Mouse (Mus musculus) lung, postnatal 10 days (tissue): ENCODE data around the gene Eif4ebp2.

Source experiments
- DNase-seq: peaks from one replicate; pipeline ENCODE4 v3.0.0; 2021

Gene Eif4ebp2

GRCm38 (mm10) chr10:61452645-61453044 lies at the start of gene Eif4ebp2:
Gene Eif4ebp2, minus strand, starts transcription at chr10:61452661.
- peak; percentile 99 for DNase-seq

DNA sequence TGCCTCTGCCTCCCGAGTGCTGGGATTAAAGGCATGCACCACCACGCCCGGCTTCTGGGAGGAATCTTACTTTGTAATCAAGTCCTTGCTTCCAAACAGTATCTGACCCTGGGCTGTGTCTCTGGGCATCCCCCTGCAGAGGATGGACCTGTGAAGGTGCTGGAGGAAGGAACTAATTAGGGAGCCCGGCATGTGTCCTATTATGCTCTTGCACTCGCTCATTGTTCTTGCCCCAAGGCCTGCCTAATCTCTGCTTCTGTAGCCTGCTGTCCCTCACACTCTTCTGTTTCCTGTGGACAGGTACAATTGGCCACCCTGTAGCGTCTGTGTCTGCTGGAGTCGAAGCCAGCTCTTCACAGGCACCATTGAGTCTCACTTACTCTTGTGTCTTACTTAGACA lies 48.3 kb upstream of the Eif4ebp2 start:
- DNase-seq, result no peak

GRCm38 (mm10) chr10:61499505-61500466 lies 47.3 kb upstream of the Eif4ebp2 start:
- no peak for DNase-seq

- no peak for DNase-seq
Observed at GRCm38 (mm10) chr10:61496231-61496630, 43.8 kb upstream of the Eif4ebp2 start.

GRCm38 (mm10) chr10:61495461-61495860 lies 43.0 kb upstream of the Eif4ebp2 start:
- DNase-seq, result no peak

- DNase-seq, result peak; percentile 90
Observed at GRCm38 (mm10) chr10:61492040-61492439, 39.6 kb upstream of the Eif4ebp2 start.

DNA sequence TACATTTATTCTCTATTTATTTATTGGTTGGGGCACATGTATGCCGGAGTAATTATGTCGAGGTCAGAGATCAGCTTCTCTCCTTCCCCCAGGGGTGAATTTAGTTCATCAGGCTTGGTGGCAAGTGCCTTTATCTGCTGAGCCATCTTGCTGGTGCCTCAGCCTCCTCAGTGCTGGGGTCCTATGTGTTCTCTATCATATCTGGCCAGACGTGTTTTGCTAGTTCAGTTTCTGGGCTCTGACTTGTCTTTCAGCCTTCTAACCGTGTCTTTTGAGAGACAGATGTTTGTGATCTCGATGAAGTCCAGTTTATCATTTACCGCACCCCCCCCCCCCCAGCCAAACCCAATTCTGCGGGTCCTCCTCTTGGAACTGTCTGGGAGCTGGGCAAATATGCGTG lies 39.1 kb upstream of the Eif4ebp2 start:
- DNase-seq, result no peak

- no peak for DNase-seq
Observed at GRCm38 (mm10) chr10:61488522-61489110, 36.2 kb upstream of the Eif4ebp2 start.

DNA sequence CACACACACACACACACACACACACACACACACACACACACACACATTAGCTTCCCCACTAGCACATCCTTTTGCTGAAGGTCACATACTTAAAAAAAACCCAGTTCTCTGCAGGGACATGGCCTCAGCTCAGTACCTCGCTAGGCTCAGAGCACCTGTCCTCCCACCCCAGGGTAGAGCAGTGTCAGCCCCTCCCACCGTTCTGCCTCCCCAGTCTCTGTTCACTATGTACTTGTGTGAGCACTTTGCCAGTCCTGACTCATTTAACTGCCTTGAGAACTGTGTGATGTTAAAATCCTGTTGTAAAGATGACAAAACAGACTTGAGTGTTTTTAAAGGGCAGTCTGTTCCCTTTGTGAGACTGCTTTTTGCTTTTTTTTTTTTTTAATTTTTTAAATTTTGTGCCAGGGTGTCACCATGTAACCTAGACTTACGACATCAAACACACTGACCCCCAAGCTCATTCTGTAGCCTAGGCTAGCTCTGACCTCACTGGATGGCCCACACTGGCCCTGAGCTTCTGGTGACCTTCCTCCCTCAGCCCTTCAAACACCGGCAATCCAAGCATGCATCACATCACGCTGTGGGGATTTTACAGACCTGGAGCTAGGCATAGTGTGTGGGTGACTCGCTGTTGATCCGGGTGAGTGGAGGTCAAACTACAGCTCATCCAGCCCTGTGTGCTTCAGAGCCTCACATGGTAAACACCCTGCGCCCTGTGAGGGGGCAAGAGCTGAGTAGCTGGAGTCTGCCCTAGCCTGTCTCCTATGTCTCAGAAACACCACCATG lies 34.3 kb upstream of the Eif4ebp2 start:
- DNase-seq, result no peak

GRCm38 (mm10) chr10:61484801-61485200 lies 32.3 kb upstream of the Eif4ebp2 start:
- DNase-seq, result no peak

DNA sequence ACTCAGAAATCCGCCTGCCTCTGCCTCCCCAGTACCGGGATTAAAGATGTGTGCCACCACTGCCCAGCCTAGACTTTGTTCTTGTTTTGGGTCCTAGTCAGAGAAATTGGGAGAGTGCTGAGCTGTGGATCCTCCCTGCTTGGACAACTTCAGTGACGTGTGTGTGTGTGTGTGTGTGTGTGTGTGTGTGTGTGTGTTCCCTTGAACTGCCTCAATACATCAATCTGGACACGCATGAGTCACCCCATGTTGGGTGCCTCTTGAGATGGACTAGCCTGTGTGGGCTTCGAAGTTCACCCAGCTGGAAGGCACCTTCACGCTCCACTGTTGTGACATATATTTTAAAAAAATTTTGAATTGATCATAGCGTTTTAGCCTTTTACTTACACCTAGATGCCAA lies 30.3 kb upstream of the Eif4ebp2 start:
- no peak for DNase-seq

GRCm38 (mm10) chr10:61480488-61480887 lies 28.0 kb upstream of the Eif4ebp2 start:
- no peak for DNase-seq

DNA sequence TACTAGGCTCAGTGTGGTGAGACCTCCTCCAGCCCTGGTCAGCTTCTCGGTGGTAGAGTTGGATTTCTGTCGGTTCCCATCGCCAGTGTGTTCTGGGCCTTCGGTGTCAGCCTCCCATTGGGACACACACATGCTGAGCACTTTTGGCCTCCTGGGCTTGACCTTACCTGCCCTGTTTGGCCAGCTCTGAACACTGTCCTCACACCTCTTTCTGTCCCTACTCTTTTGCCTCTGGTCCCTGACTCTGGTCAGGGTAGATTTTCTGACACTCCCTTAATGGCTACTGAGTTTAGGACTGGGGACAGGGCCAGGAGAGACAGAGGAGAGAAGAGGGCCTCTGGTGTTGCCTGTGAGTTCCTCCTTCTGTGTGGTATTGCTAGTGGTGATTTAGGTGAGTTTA lies 27.5 kb upstream of the Eif4ebp2 start:
- DNase-seq, result no peak

DNA sequence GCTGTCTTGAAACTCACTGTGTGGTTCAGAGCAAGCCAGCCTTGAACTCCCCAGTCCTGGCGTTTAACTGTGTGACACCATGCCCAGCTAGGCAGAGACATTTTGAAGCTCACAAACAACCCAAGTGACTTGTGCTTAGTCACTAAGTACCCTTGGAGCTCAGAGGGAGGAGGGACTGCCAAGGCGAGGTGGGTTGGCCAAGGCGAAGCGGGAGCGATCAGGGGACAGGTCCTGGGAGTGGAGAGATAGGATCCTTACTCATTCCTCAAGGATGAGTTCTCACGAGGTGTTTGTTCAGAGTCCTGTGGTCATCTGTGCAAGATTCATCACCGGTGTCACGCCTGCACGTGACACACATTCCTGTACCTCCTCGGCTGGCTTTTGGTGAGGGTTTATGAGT lies 27.0 kb upstream of the Eif4ebp2 start:
- no peak for DNase-seq

- DNase-seq, result no peak
Observed at GRCm38 (mm10) chr10:61476440-61477165, 24.1 kb upstream of the Eif4ebp2 start.

- peak; percentile 96 for DNase-seq
Observed at GRCm38 (mm10) chr10:61475594-61476439, 23.4 kb upstream of the Eif4ebp2 start, which contains the start of gene Lrrc20. Gene Lrrc20, plus strand, starts transcription at chr10:61475801.

DNA sequence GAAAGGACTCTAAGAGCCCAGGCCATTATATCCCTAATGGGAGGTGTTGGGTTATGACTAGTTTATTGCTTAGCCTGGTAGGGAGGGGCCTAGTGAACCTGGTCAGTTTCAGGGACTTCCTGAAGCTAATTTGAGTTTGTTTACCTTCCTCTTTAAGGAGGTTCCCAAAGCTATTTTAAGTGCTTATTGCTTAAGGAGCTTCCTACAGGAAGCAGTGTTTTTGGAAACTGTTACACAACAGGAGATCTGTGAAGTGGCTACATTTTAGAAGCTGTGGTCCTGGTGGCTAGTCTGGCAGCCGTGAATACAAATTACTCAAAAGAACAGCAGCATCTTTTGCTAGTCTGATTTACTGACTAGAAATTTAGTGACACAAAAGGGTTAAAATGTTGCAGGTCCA lies 21.9 kb upstream of the Eif4ebp2 start:
- no peak for DNase-seq

DNA sequence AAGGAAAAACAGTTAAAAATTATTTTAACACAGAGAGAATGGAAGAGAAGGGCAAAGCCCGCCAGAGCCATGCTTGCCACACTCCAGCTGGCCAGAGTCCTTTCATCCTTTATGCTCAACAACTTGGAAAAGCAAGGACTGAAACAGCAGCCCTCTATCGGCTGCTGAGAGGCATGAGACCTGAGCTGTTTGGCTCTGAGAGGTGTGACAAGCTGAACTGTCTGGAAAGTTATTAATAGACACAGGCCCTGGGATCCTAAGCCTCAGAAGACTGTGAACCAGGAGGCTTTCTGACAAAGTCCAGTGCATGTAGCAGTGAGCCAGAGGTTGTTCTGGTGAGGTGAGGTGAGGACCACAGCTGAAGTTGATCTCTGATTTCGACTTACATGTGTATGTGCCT lies 21.2 kb upstream of the Eif4ebp2 start:
- DNase-seq, result no peak

GRCm38 (mm10) chr10:61468900-61469299 lies 16.4 kb upstream of the Eif4ebp2 start:
- no peak for DNase-seq

- DNase-seq, result peak; percentile 55
Observed at GRCm38 (mm10) chr10:61466873-61467272, 14.4 kb upstream of the Eif4ebp2 start.

- peak; percentile 20 for DNase-seq
Observed at GRCm38 (mm10) chr10:61466242-61466641, 13.8 kb upstream of the Eif4ebp2 start.

- no peak for DNase-seq
Observed at GRCm38 (mm10) chr10:61465009-61465408, 12.5 kb upstream of the Eif4ebp2 start.
